Mouse (Mus musculus): ENCODE data around the gene Trim28. TPM values are rescaled to one million over a fixed set of nuclear protein-coding genes. Genes with fewer than 3 reads are reported as not detected.

Gene Trim28
- polyA plus RNA-seq, 1 experiment from 2014 or later, result 526 TPM

- Histone ChIP-seq H3K27ac (replicated peaks; ENCODE audit: low read depth, low read length) (peak overlapping the region; percentile 69), H3K9ac (replicated peaks; ENCODE audit: low read length) (peak overlapping the region; percentile 90), H3K36me3 (replicated peaks; ENCODE audit: control insufficient read depth, insufficient read depth, low read depth, low read length) (peaks cover 2% of the 10 kb centered on the region), H3K4me3 (ENCODE audit: low read depth, low read length) (peak overlapping the region; percentile 73), H3K4me1 (ENCODE audit: control insufficient read depth, insufficient read depth, low read length) (no peaks in the 10 kb centered on the region; the same call in 1 of the 2 replicates), H3K4me2 (ENCODE audit: low read depth, low read length) (peak overlapping the region; percentile 87), H3K27me3 (ENCODE audit: control insufficient read depth, insufficient read depth, low read length) (no peaks in the 10 kb centered on the region), H3K9me3 (replicated peaks; ENCODE audit: control insufficient read depth, low read length) (no peaks in the 10 kb centered on the region)
- WGBS, result under 1% methylated on average over 29 of the region's 29 CpGs
- DNase-seq (ENCODE audit: low spot score), result peak; percentile 52
- peak; percentile 46 for ATAC-seq (replicated peaks; ENCODE audit: insufficient number of reproducible peaks, low FRiP score, low TSS enrichment, low read depth)
These were observed 32.6 kb upstream of the Trim28 start for GRCm38 (mm10) chr7:12966104-12966845.

- Histone ChIP-seq H3K4me1 (ENCODE audit: control insufficient read depth, insufficient read depth, low read length) (no peaks in the 10 kb centered on the region; the same call in 1 of the 2 replicates), H3K9ac (replicated peaks; ENCODE audit: low read length) (no peak overlapping the region), H3K4me2 (ENCODE audit: low read depth, low read length) (no peak overlapping the region), H3K27me3 (ENCODE audit: control insufficient read depth, insufficient read depth, low read length) (no peaks in the 10 kb centered on the region), H3K27ac (replicated peaks; ENCODE audit: low read depth, low read length) (no peak overlapping the region), H3K9me3 (replicated peaks; ENCODE audit: control insufficient read depth, low read length) (no peaks in the 10 kb centered on the region), H3K4me3 (ENCODE audit: low read depth, low read length) (no peak overlapping the region), H3K36me3 (replicated peaks; ENCODE audit: control insufficient read depth, insufficient read depth, low read depth, low read length) (peaks cover 5% of the 10 kb centered on the region)
- WGBS, result 93% methylated on average over 25 of the region's 25 CpGs
- ATAC-seq (replicated peaks; ENCODE audit: insufficient number of reproducible peaks, low FRiP score, low TSS enrichment, low read depth) (no peak), DNase-seq (ENCODE audit: low spot score) (no peak)
These were observed 28.0 kb upstream of the Trim28 start for GRCm38 (mm10) chr7:12970906-12971305.

GRCm38 (mm10) chr7:12977682-12978389 is 21.1 kb upstream of the Trim28 start, which contains the start of gene Zfp446:
Gene Zfp446, plus strand, starts transcription at chr7:12977848.
- peak; percentile 99 for ATAC-seq (replicated peaks; ENCODE audit: insufficient number of reproducible peaks, low FRiP score, low TSS enrichment, low read depth)
- peak; percentile 98 for DNase-seq (ENCODE audit: low spot score)
- no peaks in the 10 kb centered on the region for H3K36me3 ChIP-seq (replicated peaks; ENCODE audit: control insufficient read depth, insufficient read depth, low read depth, low read length)
- peak within 1 kb of the TSS; percentile 40 for H3K4me2 ChIP-seq (ENCODE audit: low read depth, low read length)
- H3K9me3 ChIP-seq (replicated peaks; ENCODE audit: control insufficient read depth, low read length), result no peaks in the 10 kb centered on the region
- H3K27ac ChIP-seq (replicated peaks; ENCODE audit: low read depth, low read length), result peak within 1 kb of the TSS; percentile 65
- no peaks in the 10 kb centered on the region for H3K27me3 ChIP-seq (ENCODE audit: control insufficient read depth, insufficient read depth, low read length)
- peaks cover 2% of the 10 kb centered on the region; the same call in 1 of the 2 replicates for H3K4me1 ChIP-seq (ENCODE audit: control insufficient read depth, insufficient read depth, low read length)
- H3K4me3 ChIP-seq (ENCODE audit: low read depth, low read length), result peak within 1 kb of the TSS; percentile 61
- H3K9ac ChIP-seq (replicated peaks; ENCODE audit: low read length), result peak within 1 kb of the TSS; percentile 68
- under 1% methylated on average over 49 of the region's 49 CpGs for WGBS

- no peaks in the 10 kb centered on the region for H3K27me3 ChIP-seq (ENCODE audit: control insufficient read depth, insufficient read depth, low read length)
- H3K36me3 ChIP-seq (replicated peaks; ENCODE audit: control insufficient read depth, insufficient read depth, low read depth, low read length), result no peaks in the 10 kb centered on the region
- ATAC-seq (replicated peaks; ENCODE audit: insufficient number of reproducible peaks, low FRiP score, low TSS enrichment, low read depth) (no peak), DNase-seq (ENCODE audit: low spot score) (no peak)
- no peak overlapping the region for H3K4me3 ChIP-seq (ENCODE audit: low read depth, low read length)
- peaks cover 2% of the 10 kb centered on the region; the same call in 1 of the 2 replicates for H3K4me1 ChIP-seq (ENCODE audit: control insufficient read depth, insufficient read depth, low read length)
- peak overlapping the region; percentile 40 for H3K4me2 ChIP-seq (ENCODE audit: low read depth, low read length)
- 85% methylated on average over 18 of the region's 18 CpGs for WGBS
- peak overlapping the region; percentile 41; the same call in 1 of the 2 replicates for H3K9ac ChIP-seq (replicated peaks; ENCODE audit: low read length)
- H3K27ac ChIP-seq (replicated peaks; ENCODE audit: low read depth, low read length), result no peak overlapping the region
- H3K9me3 ChIP-seq (replicated peaks; ENCODE audit: control insufficient read depth, low read length), result no peaks in the 10 kb centered on the region
These were observed 19.8 kb upstream of the Trim28 start for GRCm38 (mm10) chr7:12978931-12979722.

GRCm38 (mm10) chr7:12979776-12980175 is 19.1 kb upstream of the Trim28 start:
- no peaks in the 10 kb centered on the region for H3K27me3 ChIP-seq (ENCODE audit: control insufficient read depth, insufficient read depth, low read length)
- H3K9ac ChIP-seq (replicated peaks; ENCODE audit: low read length), result no peak overlapping the region
- no peak overlapping the region for H3K4me2 ChIP-seq (ENCODE audit: low read depth, low read length)
- H3K4me1 ChIP-seq (ENCODE audit: control insufficient read depth, insufficient read depth, low read length), result peaks cover 2% of the 10 kb centered on the region; the same call in 1 of the 2 replicates
- DNase-seq (ENCODE audit: low spot score) (no peak), ATAC-seq (replicated peaks; ENCODE audit: insufficient number of reproducible peaks, low FRiP score, low TSS enrichment, low read depth) (no peak)
- 74% methylated on average over 6 of the region's 6 CpGs for WGBS
- no peaks in the 10 kb centered on the region for H3K9me3 ChIP-seq (replicated peaks; ENCODE audit: control insufficient read depth, low read length)
- H3K36me3 ChIP-seq (replicated peaks; ENCODE audit: control insufficient read depth, insufficient read depth, low read depth, low read length), result no peaks in the 10 kb centered on the region
- no peak overlapping the region for H3K4me3 ChIP-seq (ENCODE audit: low read depth, low read length)
- no peak overlapping the region for H3K27ac ChIP-seq (replicated peaks; ENCODE audit: low read depth, low read length)

GRCm38 (mm10) chr7:12980291-12980690 is 18.6 kb upstream of the Trim28 start:
- no peak for ATAC-seq (replicated peaks; ENCODE audit: insufficient number of reproducible peaks, low FRiP score, low TSS enrichment, low read depth)
- Histone ChIP-seq H3K4me3 (ENCODE audit: low read depth, low read length) (no peak overlapping the region), H3K9me3 (replicated peaks; ENCODE audit: control insufficient read depth, low read length) (no peaks in the 10 kb centered on the region), H3K4me1 (ENCODE audit: control insufficient read depth, insufficient read depth, low read length) (peaks cover 2% of the 10 kb centered on the region; the same call in 1 of the 2 replicates), H3K4me2 (ENCODE audit: low read depth, low read length) (no peak overlapping the region), H3K27ac (replicated peaks; ENCODE audit: low read depth, low read length) (no peak overlapping the region), H3K36me3 (replicated peaks; ENCODE audit: control insufficient read depth, insufficient read depth, low read depth, low read length) (no peaks in the 10 kb centered on the region), H3K27me3 (ENCODE audit: control insufficient read depth, insufficient read depth, low read length) (no peaks in the 10 kb centered on the region), H3K9ac (replicated peaks; ENCODE audit: low read length) (no peak overlapping the region)
- 92% methylated on average over 7 of the region's 7 CpGs for WGBS
- no peak for DNase-seq (ENCODE audit: low spot score)

GRCm38 (mm10) chr7:12985724-12986123 is 13.2 kb upstream of the Trim28 start:
- no peak overlapping the region for H3K27ac ChIP-seq (replicated peaks; ENCODE audit: low read depth, low read length)
- no peaks in the 10 kb centered on the region for H3K9me3 ChIP-seq (replicated peaks; ENCODE audit: control insufficient read depth, low read length)
- H3K4me1 ChIP-seq (ENCODE audit: control insufficient read depth, insufficient read depth, low read length), result no peaks in the 10 kb centered on the region
- WGBS, result 96% methylated on average over 1 of the region's 1 CpGs
- H3K27me3 ChIP-seq (ENCODE audit: control insufficient read depth, insufficient read depth, low read length), result no peaks in the 10 kb centered on the region
- no peak overlapping the region for H3K4me3 ChIP-seq (ENCODE audit: low read depth, low read length)
- no peak for ATAC-seq (replicated peaks; ENCODE audit: insufficient number of reproducible peaks, low FRiP score, low TSS enrichment, low read depth)
- H3K36me3 ChIP-seq (replicated peaks; ENCODE audit: control insufficient read depth, insufficient read depth, low read depth, low read length), result no peaks in the 10 kb centered on the region
- no peak for DNase-seq (ENCODE audit: low spot score)
- no peak overlapping the region for H3K9ac ChIP-seq (replicated peaks; ENCODE audit: low read length)
- no peak overlapping the region for H3K4me2 ChIP-seq (ENCODE audit: low read depth, low read length)

Data from embryonic facial prominence, embryonic 11.5 days (tissue).